Mouse (Mus musculus): ENCODE measurements around the gene Ajuba. TPM values are rescaled to one million over a fixed set of nuclear protein-coding genes. Genes with fewer than 3 reads are reported as not detected.
A peak's percentile ranks its signal among the peaks of the same experiment; 100 is the strongest.

Ajuba gene
- polyA plus RNA-seq (2012; fragmentation: generic; extraction: Trizol): 30.8 TPM

- peaks cover 47% of the 10 kb centered on the region for H3K79me2 ChIP-seq (ENCODE audit: control insufficient read depth, insufficient read depth)
- TF ChIP-seq TCF12 (IDR thresholded peaks at IDR 0.05; ENCODE audit: insufficient read depth, poor library complexity, severe bottlenecking): no peak
- TF ChIP-seq POLR2AphosphoS2 (IDR thresholded peaks at IDR 0.05; ENCODE audit: insufficient read length, low read depth): peak; percentile 79
- TF ChIP-seq MAX (IDR thresholded peaks at IDR 0.05; ENCODE audit: low read depth): no peak
- TF ChIP-seq TCF3 (IDR thresholded peaks at IDR 0.05; ENCODE audit: insufficient read length, low read depth): no peak
- TF ChIP-seq SRF (IDR thresholded peaks at IDR 0.05; ENCODE audit: control insufficient read depth, insufficient read length, low read depth): no peak
- no peak for TF ChIP-seq MYOD1 (IDR thresholded peaks at IDR 0.05; ENCODE audit: control insufficient read depth in 1 of 3, insufficient read length in 2 of 3, low read depth in 2 of 3)
- TF ChIP-seq E2F4 (IDR thresholded peaks at IDR 0.05; ENCODE audit: insufficient read depth): no peak
- no peak for TF ChIP-seq REST (IDR thresholded peaks at IDR 0.05; ENCODE audit: insufficient read depth, insufficient read length)
- peak in 2 of 3 experiments; percentile 7 to 45 for TF ChIP-seq MYOG (IDR thresholded peaks at IDR 0.05; ENCODE audit: control insufficient read depth in 1 of 3, insufficient read depth in 1 of 3, insufficient read length in 2 of 3, low read depth in 2 of 3)
- peak; percentile 84 for TF ChIP-seq POLR2A (IDR thresholded peaks at IDR 0.05; ENCODE audit: insufficient read length, low read depth)
- TF ChIP-seq CEBPB (IDR thresholded peaks at IDR 0.05; ENCODE audit: insufficient read depth, poor library complexity, severe bottlenecking): no peak
- no peaks in the 10 kb centered on the region for H3K36me3 ChIP-seq (ENCODE audit: control insufficient read depth, insufficient read depth)
- peak within 1 kb of the TSS; percentile 97 for H3K4me3 ChIP-seq
- H3ac ChIP-seq (ENCODE audit: control insufficient read depth, insufficient read length): peak within 1 kb of the TSS; percentile 95
- peak within 1 kb of the TSS; percentile 99 for H3K4me2 ChIP-seq (ENCODE audit: low read depth)
- H3K27me3 ChIP-seq (ENCODE audit: control insufficient read depth, insufficient read depth, insufficient read length): no peaks in the 10 kb centered on the region
Measured at GRCm38 (mm10) chr14:54577089-54577982, at the start of gene Ajuba. TSS of gene Ajuba (minus strand) at chr14:54577558.

GRCm38 (mm10) chr14:54624976-54625375 lies 47.6 kb upstream of the Ajuba start:
- TF ChIP-seq CEBPB (IDR thresholded peaks at IDR 0.05; ENCODE audit: insufficient read depth, poor library complexity, severe bottlenecking) (no peak), MYOD1 (IDR thresholded peaks at IDR 0.05; ENCODE audit: control insufficient read depth in 1 of 3, insufficient read length in 2 of 3, low read depth in 2 of 3) (peak in 1 of 3 experiments; percentile 16), MAX (IDR thresholded peaks at IDR 0.05; ENCODE audit: low read depth) (no peak), POLR2AphosphoS2 (IDR thresholded peaks at IDR 0.05; ENCODE audit: insufficient read length, low read depth) (no peak), TCF12 (IDR thresholded peaks at IDR 0.05; ENCODE audit: insufficient read depth, poor library complexity, severe bottlenecking) (no peak)
- Histone ChIP-seq H3K36me3 (ENCODE audit: control insufficient read depth, insufficient read depth) (no peaks in the 10 kb centered on the region), H3K79me2 (ENCODE audit: control insufficient read depth, insufficient read depth) (no peaks in the 10 kb centered on the region), H3K4me3 (no peak overlapping the region), H3K27me3 (ENCODE audit: control insufficient read depth, insufficient read depth, insufficient read length) (no peaks in the 10 kb centered on the region), H3K4me2 (ENCODE audit: low read depth) (no peak overlapping the region), H3ac (ENCODE audit: control insufficient read depth, insufficient read length) (no peak overlapping the region)

- Histone ChIP-seq H3K27me3 (ENCODE audit: control insufficient read depth, insufficient read depth, insufficient read length) (no peaks in the 10 kb centered on the region), H3ac (ENCODE audit: control insufficient read depth, insufficient read length) (no peak overlapping the region), H3K36me3 (ENCODE audit: control insufficient read depth, insufficient read depth) (no peaks in the 10 kb centered on the region), H3K4me3 (no peak overlapping the region), H3K79me2 (ENCODE audit: control insufficient read depth, insufficient read depth) (no peaks in the 10 kb centered on the region), H3K4me2 (ENCODE audit: low read depth) (no peak overlapping the region)
- no peak for TF ChIP-seq POLR2AphosphoS2 (IDR thresholded peaks at IDR 0.05; ENCODE audit: insufficient read length, low read depth)
- TF ChIP-seq MYOG (IDR thresholded peaks at IDR 0.05; ENCODE audit: control insufficient read depth in 1 of 3, insufficient read depth in 1 of 3, insufficient read length in 2 of 3, low read depth in 2 of 3): no peak
- no peak for TF ChIP-seq MAX (IDR thresholded peaks at IDR 0.05; ENCODE audit: low read depth)
- TF ChIP-seq TCF12 (IDR thresholded peaks at IDR 0.05; ENCODE audit: insufficient read depth, poor library complexity, severe bottlenecking): no peak
- no peak for TF ChIP-seq TCF3 (IDR thresholded peaks at IDR 0.05; ENCODE audit: insufficient read length, low read depth)
- TF ChIP-seq REST (IDR thresholded peaks at IDR 0.05; ENCODE audit: insufficient read depth, insufficient read length): no peak
- no peak for TF ChIP-seq SRF (IDR thresholded peaks at IDR 0.05; ENCODE audit: control insufficient read depth, insufficient read length, low read depth)
- TF ChIP-seq E2F4 (IDR thresholded peaks at IDR 0.05; ENCODE audit: insufficient read depth): no peak
- TF ChIP-seq POLR2A (IDR thresholded peaks at IDR 0.05; ENCODE audit: insufficient read length, low read depth): no peak
- no peak for TF ChIP-seq USF1 (IDR thresholded peaks at IDR 0.05; ENCODE audit: low read depth)
- TF ChIP-seq MYOD1 (IDR thresholded peaks at IDR 0.05; ENCODE audit: control insufficient read depth in 1 of 3, insufficient read length in 2 of 3, low read depth in 2 of 3): no peak
- TF ChIP-seq CEBPB (IDR thresholded peaks at IDR 0.05; ENCODE audit: insufficient read depth, poor library complexity, severe bottlenecking): no peak
Measured at GRCm38 (mm10) chr14:54623334-54623733, 46.0 kb upstream of the Ajuba start.

GRCm38 (mm10) chr14:54621133-54621532 lies 43.8 kb upstream of the Ajuba start, which contains the start of gene Psmb11:
TSS of gene Psmb11 (plus strand) at chr14:54621433.
- no peak within 1 kb of the TSS for H3K4me3 ChIP-seq
- TF ChIP-seq E2F4 (IDR thresholded peaks at IDR 0.05; ENCODE audit: insufficient read depth) (no peak), USF1 (IDR thresholded peaks at IDR 0.05; ENCODE audit: low read depth) (no peak), MYOG (IDR thresholded peaks at IDR 0.05; ENCODE audit: control insufficient read depth in 1 of 3, insufficient read depth in 1 of 3, insufficient read length in 2 of 3, low read depth in 2 of 3) (no peak), TCF3 (IDR thresholded peaks at IDR 0.05; ENCODE audit: insufficient read length, low read depth) (no peak), SRF (IDR thresholded peaks at IDR 0.05; ENCODE audit: control insufficient read depth, insufficient read length, low read depth) (no peak), POLR2AphosphoS2 (IDR thresholded peaks at IDR 0.05; ENCODE audit: insufficient read length, low read depth) (no peak), MAX (IDR thresholded peaks at IDR 0.05; ENCODE audit: low read depth) (no peak), MYOD1 (IDR thresholded peaks at IDR 0.05; ENCODE audit: control insufficient read depth in 1 of 3, insufficient read length in 2 of 3, low read depth in 2 of 3) (no peak), CEBPB (IDR thresholded peaks at IDR 0.05; ENCODE audit: insufficient read depth, poor library complexity, severe bottlenecking) (no peak), POLR2A (IDR thresholded peaks at IDR 0.05; ENCODE audit: insufficient read length, low read depth) (no peak), TCF12 (IDR thresholded peaks at IDR 0.05; ENCODE audit: insufficient read depth, poor library complexity, severe bottlenecking) (no peak), REST (IDR thresholded peaks at IDR 0.05; ENCODE audit: insufficient read depth, insufficient read length) (no peak)

More at GRCm38 (mm10) chr14:54621133-54621532, 43.8 kb upstream of the Ajuba start, which contains the start of gene Psmb11:
- Histone ChIP-seq H3K27me3 (ENCODE audit: control insufficient read depth, insufficient read depth, insufficient read length) (no peaks in the 10 kb centered on the region), H3ac (ENCODE audit: control insufficient read depth, insufficient read length) (no peak within 1 kb of the TSS), H3K79me2 (ENCODE audit: control insufficient read depth, insufficient read depth) (peaks cover 14% of the 10 kb centered on the region), H3K36me3 (ENCODE audit: control insufficient read depth, insufficient read depth) (no peaks in the 10 kb centered on the region), H3K4me2 (ENCODE audit: low read depth) (no peak within 1 kb of the TSS)

All from myocyte (in vitro differentiated cells).